Mouse (Mus musculus) lung, adult 2 months (tissue): Measurements from ENCODE around the gene Prr7.

Experiments
- CTCF ChIP-seq: fragments of 200-500 bp; IDR thresholded peaks from 2 replicates; pipeline ENCODE4 v1.5.1; 2011; ENCODE audit warnings: mild to moderate bottlenecking, low read length, control low read depth; ENCODE audit not compliant: insufficient read depth
- POLR2A ChIP-seq: fragments of 200-500 bp; IDR thresholded peaks from 2 replicates; pipeline ENCODE4 v1.6.1; 2011; ENCODE audit warnings: low read depth, mild to moderate bottlenecking, control low read depth, low read length, borderline replicate concordance; ENCODE audit errors: extremely low read depth

GRCm38 (mm10) chr13:55444286-55444936, 19.7 kb upstream of the Prr7 start:
- peak; percentile 56; the same call in 1 of the 2 replicates for TF ChIP-seq POLR2A
- TF ChIP-seq CTCF: no peak
